Mouse (Mus musculus) lung, adult 2 months (tissue): ENCODE measurements around the gene Ncoa6.

Source experiments
- CTCF ChIP-seq: fragments of 200-500 bp; IDR thresholded peaks from 2 replicates; pipeline ENCODE4 v1.5.1; 2011; ENCODE audit warnings: mild to moderate bottlenecking, low read length, control low read depth; ENCODE audit not compliant: insufficient read depth
- POLR2A ChIP-seq: fragments of 200-500 bp; IDR thresholded peaks from 2 replicates; pipeline ENCODE4 v1.6.1; 2011; ENCODE audit warnings: low read depth, mild to moderate bottlenecking, control low read depth, low read length, borderline replicate concordance; ENCODE audit errors: extremely low read depth

GRCm38 (mm10) chr2:155513543-155513942 is 39.8 kb upstream of the Ncoa6 start:
- TF ChIP-seq CTCF = no peak
- TF ChIP-seq POLR2A = no peak
